Mouse (Mus musculus) C2C12 (cell line): ENCODE results near the gene Faf1.

Experiments used
- CTCF ChIP-seq: IDR thresholded peaks from one replicate; pipeline ENCODE4 v1.5.1; 2011; ENCODE audit not compliant: control insufficient read depth, insufficient read depth, insufficient read length
- USF1 ChIP-seq: IDR thresholded peaks from one replicate; pipeline ENCODE4 v1.6.1; 2011; ENCODE audit warnings: low read depth, mild to moderate bottlenecking, control low read depth, moderate library complexity

DNA sequence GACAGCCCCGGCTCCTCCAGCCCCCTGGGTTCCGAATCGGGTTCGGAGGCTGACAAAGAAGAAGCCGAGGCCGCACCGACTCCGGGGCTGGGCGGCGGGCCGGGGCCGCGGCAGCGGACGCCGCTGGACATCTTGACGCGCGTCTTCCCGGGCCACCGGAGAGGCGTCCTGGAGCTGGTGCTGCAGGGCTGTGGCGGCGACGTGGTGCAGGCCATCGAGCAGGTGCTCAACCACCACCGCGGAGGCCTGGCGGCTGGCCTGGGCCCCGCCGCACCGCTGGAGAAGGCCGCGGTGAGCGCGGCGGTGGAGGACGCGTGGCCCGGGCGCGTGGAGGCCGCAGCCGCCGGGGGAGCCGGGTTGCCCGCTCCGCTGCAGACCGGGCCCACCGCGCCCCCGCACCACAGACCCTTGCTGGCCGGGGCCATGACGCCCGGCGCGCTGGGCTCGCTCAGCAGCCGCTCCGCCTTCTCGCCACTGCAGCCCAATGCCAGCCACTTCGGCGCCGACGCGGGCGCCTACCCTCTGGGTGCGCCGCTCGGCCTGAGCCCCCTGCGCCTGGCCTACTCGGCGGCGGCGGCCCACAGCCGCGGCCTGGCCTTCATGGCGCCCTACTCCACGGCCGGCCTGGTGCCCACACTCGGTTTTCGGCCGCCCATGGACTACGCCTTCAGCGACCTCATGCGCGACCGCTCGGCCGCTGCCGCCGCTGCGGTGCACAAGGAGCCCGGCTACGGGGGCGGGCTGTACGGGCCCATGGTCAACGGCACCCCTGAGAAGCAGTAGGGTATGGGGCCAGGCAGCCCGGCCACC, 305.7 kb downstream of the Faf1 start:
- TF ChIP-seq CTCF (no peak), USF1 (no peak)
